Mouse (Mus musculus): ENCODE data around the gene Timm17a. TPM values are rescaled to one million over a fixed set of nuclear protein-coding genes. Genes with fewer than 3 reads are reported as not detected.

Timm17a gene
- polyA plus RNA-seq (2017; shearing (Covaris generic)): 96.8 TPM

DNA sequence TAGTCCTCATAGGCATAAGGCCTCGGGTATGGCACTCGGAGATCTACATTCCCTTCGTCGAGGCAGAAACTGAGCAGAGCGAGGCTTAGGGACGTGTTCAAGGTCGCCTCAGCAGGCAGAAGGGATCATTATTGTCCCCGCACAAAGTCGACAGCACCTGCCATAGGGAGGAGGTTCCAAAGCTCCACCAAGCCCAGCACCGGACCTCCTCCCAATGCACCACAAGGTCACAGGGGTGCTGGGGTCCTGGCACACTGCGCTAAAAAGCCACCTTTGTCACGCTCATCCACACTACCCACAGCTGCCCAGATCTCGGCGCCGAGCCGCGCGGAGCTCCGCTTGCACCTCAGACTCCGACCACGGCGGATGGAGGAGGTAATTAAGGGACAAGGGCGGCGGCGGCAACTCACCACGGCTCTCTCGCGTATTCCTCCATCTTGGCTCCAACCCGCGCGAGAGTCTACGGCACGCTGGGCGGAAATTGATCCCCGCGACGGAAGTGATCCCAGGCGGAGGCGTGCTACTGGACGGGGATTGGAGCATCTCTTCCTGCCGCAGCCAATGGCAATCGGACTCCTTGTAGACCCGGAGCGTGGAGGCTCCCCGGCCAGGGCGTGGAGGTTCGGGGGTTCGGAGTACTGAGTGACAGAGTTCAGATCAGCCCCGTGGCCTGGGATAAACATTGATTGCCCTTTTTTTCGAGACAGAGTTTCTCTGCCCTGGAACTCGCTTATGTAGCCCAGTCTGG, at the start of gene Timm17a:
TSS of gene Timm17a (minus strand) at position 495 of the 748 bp plus-strand sequence.

DNA sequence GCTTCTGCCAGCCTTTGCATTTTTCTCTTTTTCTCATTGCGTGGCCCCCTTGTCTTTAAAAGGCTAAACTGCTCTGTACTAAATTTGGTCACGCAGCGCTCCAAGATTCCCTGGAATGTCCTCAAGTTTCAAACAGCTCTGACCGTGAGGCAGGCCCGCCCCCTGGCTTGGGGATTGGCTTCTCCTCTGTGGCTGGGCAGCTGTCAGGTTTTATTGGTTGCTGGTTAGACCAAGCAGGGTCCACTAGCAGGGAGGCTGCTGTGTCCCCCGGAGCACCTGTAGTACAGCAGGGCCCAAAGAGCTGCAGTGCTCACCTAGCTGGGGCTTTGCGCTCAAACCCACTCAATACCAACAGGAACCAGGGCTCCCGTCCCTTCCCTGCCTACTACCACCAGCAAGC, 11.0 kb upstream of the Timm17a start, which contains the start of gene Lmod1:
TSS of gene Lmod1 (plus strand) at position 237 of the 400 bp plus-strand sequence.

GRCm38 (mm10) chr1:135283826-135284291, 29.7 kb downstream of the Timm17a start, which contains the start of gene Rnpep:
Gene Rnpep (minus strand): TSS chr1:135284084.

GRCm38 (mm10) chr1:135258380-135259127, 55.0 kb downstream of the Timm17a start, which contains the start of gene Elf3:
Gene Elf3 (minus strand): TSS chr1:135258568.

Other genes with a start within 250 kb of the Timm17a start
- 0.29 TPM for gene Lgr6, start 208.5 kb downstream of the Timm17a start, polyA plus RNA-seq (2017; shearing (Covaris generic))
- 74.2 TPM for gene Ptpn7, start 181.1 kb downstream of the Timm17a start, polyA plus RNA-seq (2017; shearing (Covaris generic))
- gene Arl8a, start 167.0 kb downstream of the Timm17a start, polyA plus RNA-seq (2017; shearing (Covaris generic)): 66.2 TPM
- not detected for gene Gpr37l1, start 146.1 kb downstream of the Timm17a start, polyA plus RNA-seq (2017; shearing (Covaris generic))
- not detected for gene Elf3, start 55.2 kb downstream of the Timm17a start, polyA plus RNA-seq (2017; shearing (Covaris generic))
- 47.2 TPM for gene Rnpep, start 29.7 kb downstream of the Timm17a start, polyA plus RNA-seq (2017; shearing (Covaris generic))
- not detected for gene Lmod1, start 11.0 kb upstream of the Timm17a start, polyA plus RNA-seq (2017; shearing (Covaris generic))
- not detected for gene Shisa4, start 61.5 kb upstream of the Timm17a start, polyA plus RNA-seq (2017; shearing (Covaris generic))
- 44.5 TPM for gene Ipo9, start 116.7 kb upstream of the Timm17a start, polyA plus RNA-seq (2017; shearing (Covaris generic))